Mouse (Mus musculus): ENCODE results near the gene Cadm1.

DNA sequence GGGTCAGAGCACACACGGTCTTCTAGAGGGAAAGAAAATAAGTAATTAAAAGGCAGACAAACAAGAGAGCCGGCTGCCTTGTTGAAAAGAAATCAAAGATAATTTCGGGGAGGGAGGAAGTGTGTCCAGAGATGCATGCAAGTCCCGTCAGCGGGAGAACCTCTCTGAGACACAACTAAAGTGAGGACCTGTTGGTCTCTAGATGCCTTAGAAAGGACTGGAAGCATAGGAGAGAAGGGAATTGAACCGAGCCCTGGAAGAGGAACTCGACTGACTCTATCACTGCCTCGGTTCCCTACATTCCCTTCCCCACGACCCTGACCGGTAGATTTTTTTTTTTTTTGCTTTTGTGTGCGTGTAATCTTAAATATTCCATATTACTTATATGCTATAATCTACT, 791 bp upstream of the Cadm1 start:
- no peak for TF ChIP-seq CTCF (IDR thresholded peaks at IDR 0.05; ENCODE audit: low read depth, low read length)
- TF ChIP-seq POLR2A (IDR thresholded peaks at IDR 0.05; ENCODE audit: insufficient read depth, low read length), result no peak

All from ES-Bruce4 (cell line).